10 mouse cellular contexts compared by ENCODE assay signal in the genomic region with DNA sequence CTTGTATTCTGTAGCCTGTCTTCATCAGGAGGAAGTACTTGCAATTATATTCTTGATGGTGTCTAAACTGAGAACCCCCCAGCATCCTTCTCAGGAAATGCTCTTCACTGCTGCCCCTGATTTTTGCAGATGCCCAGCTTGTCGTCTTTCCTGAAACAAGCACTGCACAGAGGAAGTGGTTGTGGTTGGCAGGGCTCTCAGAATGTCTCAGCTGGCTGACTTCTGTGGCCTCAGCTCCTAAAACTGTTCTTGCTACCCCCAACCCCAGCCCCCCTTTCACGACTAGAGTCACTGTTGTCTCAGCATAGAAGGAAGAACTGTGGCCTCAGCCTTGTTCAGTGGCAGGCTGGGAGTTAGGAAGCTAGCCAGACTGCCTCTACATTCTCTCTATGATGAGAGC. TPM values are rescaled to one million over a fixed set of nuclear protein-coding genes. Genes with fewer than 3 reads are reported as not detected.
A peak's percentile ranks its signal among the peaks of the same experiment; 100 is the strongest.
DNase-seq lines count a peak whose midpoint lies in the region.
"Had no signal": no experiment of that assay in that cellular context is flagged by ENCODE, and none has a peak within 500 bp of the region (broad histone marks: within the 10 kb centered on the region; RNA-seq: fewer than 3 reads in every experiment).

No protein-coding gene starts in this region.

- peak; percentile 46 for DNase-seq in layer of hippocampus, adult 11-12 months (ENCODE audit: low spot score)
- DNase-seq in layer of hippocampus, postnatal 14 days (ENCODE audit: low spot score in 2 of 2) = no peak
- peak; percentile 7 for DNase-seq in Muller cell, postnatal 12 days (ENCODE audit: inconsistent ontology term)
- peak; percentile 35 for DNase-seq in lung, postnatal 36 days
- DNase-seq in thymus, postnatal 0 days (ENCODE audit: low spot score) = peak; percentile 93
- DNase-seq in c-Kit-positive CD71-positive TER-119-positive erythroid progenitor cells, embryonic 14.5 days (ENCODE audit: low spot score) = no peak
- no peak for DNase-seq in embryo, embryonic 10.5 days (ENCODE audit: low spot score)
- no peak for DNase-seq in urinary bladder, postnatal 4 days (ENCODE audit: low spot score in 2 of 2)
- DNase-seq: layer of hippocampus, postnatal 36 days; retina, postnatal 1 day had no signal

RNA-seq across cellular contexts. Expression of gene Smarca2, which starts 41.3 kb away (rescaled TPM):
- 100 to 1,000 TPM; 154 TPM for total RNA-seq in layer of hippocampus, postnatal 14 days (2021)
- 20.8 and 23.9 TPM in 2 replicates for polyA plus RNA-seq in thymus, postnatal 0 days (2015; fragmentation: Nextera tagmentation; extraction: Ambion mirVana)

Comparison
In these comparisons a context has a peak if more than half of its experiments do, and no peak if none do; other contexts are left out.
1. DNase-seq: peak in layer of hippocampus, adult 11-12 months (single experiment), Muller cell, postnatal 12 days (single experiment), lung, postnatal 36 days (single experiment) and thymus, postnatal 0 days (single experiment); none in layer of hippocampus, postnatal 14 days (0 of 2), c-Kit-positive CD71-positive TER-119-positive erythroid progenitor cells, embryonic 14.5 days (single experiment), embryo, embryonic 10.5 days (single experiment) and urinary bladder, postnatal 4 days (0 of 2).